Mouse (Mus musculus) gonadal fat pad, adult 2 months (tissue): ENCODE measurements around the gene Gm20388. TPM values are rescaled to one million over a fixed set of nuclear protein-coding genes. Genes with fewer than 3 reads are reported as not detected.

Experiments
- DNase-seq: peaks from one replicate; pipeline ENCODE4 v3.0.0-alpha.2; 2012; ENCODE audit warnings: low read depth
- polyA plus RNA-seq: library from polyadenylated mRNA; depleted of rRNA; stranded (reverse); fragments of >200 nt; gene quantifications from 2 replicates; pipeline ENCODE4 v1.2.3, GENCODE M21; 2012

Gm20388 gene
- polyA plus RNA-seq, 1 experiment: 119 TPM

- DNase-seq: no peak
Measured at GRCm38 (mm10) chr8:120543416-120544055, 632.9 kb downstream of the Gm20388 start.

GRCm38 (mm10) chr8:120544155-120544554, 633.5 kb downstream of the Gm20388 start:
- no peak for DNase-seq

DNA sequence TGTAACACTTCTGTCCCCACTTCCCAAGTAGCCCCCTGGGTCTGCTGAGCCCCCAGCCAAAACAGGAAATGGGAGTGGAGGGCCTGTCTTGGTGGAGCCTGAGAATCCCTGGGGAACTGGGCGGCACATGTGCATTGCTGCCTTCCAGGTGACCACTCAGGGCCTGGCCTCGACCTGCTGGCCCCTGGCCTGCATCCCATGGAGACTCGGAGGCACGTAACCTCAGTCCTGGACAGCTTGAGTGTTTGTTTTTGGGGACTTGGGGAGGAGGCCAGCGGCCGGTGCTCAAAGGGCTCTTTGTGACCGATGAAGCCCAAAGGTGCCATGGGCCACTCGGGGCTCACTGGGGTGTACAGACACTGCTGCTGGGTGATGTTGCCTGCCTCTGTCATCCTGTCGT, 636.9 kb downstream of the Gm20388 start:
- DNase-seq: no peak

DNA sequence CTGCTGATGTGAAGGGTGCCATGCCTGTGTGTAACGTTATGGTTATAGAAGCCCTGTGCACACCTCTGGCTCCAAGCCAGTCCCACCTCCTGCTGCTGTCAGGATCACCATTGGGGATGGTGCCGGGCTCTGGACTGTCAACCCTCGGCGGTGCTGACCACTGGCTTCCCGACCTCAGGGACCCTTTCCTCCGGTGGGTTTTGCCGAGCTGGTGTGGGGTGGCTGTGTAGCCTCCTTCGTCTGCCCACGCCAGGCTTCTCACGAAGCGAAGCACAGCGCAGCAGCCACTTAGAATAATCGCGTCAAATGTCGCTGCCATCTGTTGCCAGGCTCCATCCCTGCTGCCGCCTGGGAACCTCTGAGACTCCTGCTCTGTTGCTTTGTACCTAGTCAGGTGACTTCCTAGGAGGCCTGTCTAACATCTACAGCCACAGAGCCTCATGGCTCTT, 637.7 kb downstream of the Gm20388 start:
- no peak for DNase-seq

DNA sequence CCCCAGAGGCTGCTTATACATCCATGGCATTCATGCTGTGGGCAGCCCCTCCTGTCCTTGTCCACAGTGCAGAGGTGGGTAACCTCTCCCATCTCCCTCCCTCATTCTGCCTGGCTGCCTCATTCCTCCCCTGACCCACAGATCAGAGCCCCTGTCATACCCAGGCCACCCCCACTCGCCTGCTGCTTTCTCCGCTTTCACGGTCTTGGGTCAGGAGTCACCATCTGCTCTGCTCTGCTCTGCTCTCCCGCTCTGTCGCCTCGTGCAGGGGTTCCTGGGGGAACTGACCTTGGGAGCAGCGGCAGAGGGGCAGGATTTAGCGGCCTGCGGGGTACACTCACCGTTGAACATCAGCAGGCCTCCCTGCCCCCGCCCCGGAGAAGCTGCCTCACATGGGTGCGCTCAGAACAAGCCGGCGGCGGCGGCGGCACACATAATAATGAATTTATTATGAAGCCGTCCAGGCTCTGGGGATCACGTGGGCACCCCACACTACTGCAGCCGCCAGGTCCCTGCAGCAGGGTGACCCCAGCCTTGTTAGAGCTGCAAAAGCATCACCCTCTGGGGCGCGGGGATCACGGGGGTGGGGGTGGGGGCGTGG, 638.8 kb downstream of the Gm20388 start:
- DNase-seq: no peak

- DNase-seq: no peak
Measured at GRCm38 (mm10) chr8:120549922-120550321, 639.3 kb downstream of the Gm20388 start.

- no peak for DNase-seq
Measured at GRCm38 (mm10) chr8:120550430-120550829, 639.8 kb downstream of the Gm20388 start.

DNA sequence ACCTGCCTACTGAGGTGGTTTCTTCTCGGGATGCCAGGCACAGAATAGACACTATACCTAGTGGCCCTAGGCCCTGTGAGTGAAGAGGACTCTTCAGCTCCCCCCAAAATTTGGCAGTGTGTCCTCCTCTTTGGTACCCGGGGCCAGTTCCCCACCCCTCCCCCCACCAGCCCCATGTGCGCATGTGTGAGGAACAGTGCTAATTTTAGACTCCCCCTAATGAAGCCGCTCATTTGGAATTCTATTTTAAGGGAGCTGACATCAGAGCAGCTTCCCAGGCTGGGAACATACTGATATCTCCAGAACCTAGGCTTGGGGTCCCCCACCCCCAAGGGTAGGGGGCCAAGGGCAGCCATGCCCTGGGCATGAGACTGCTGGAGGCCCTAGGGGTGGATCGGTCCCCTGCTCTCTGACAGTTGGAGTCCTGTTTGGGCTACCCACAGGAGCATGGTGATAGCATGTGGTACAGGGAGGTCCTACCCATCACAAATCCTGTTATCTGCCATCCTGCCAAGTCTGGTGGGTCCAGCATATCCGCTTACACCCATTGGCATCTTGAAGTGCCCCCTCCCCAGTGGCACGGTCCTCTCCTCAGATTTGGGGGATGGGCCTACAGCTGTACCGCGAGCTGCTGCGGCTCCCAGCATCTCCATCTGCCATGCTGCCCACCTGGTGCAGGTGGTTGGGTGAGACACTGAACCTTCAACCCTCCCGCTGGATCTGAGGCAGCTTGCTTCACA, 640.5 kb downstream of the Gm20388 start:
- no peak for DNase-seq

DNA sequence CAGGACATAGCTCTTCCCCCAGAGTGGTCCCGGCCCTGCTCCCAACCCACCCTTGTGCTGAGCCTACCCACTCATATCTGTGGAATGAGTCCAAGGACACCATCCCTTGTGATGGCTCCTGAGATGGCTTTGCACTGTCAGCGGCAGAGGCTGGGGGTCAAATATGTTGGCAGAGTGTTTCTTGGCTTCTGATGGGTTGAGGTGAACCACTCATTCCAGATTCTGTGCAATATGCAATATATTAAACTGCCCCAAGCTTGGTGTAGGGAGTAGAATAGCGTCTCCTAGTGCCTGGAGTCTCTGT, 641.0 kb downstream of the Gm20388 start:
- no peak for DNase-seq

DNA sequence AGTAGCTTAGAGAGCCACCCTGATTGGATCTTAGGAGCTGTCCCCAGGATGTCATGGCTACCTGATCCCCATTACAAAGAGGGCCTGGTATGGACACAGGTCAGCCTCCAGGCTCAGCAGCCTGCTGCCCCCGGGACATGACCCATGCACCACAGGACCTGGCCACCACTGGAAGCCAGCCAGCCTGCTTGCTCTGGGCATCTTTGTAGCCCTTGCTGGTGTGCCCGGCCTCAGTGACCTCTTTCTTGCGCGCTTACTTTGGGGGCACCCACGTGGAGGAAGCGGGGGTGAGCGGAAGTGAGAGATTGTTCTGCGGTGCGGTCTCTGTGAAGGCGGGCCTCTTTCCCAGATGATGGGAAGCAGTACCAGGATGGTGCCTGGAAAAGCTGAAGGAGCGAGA, 641.9 kb downstream of the Gm20388 start:
- no peak for DNase-seq

DNA sequence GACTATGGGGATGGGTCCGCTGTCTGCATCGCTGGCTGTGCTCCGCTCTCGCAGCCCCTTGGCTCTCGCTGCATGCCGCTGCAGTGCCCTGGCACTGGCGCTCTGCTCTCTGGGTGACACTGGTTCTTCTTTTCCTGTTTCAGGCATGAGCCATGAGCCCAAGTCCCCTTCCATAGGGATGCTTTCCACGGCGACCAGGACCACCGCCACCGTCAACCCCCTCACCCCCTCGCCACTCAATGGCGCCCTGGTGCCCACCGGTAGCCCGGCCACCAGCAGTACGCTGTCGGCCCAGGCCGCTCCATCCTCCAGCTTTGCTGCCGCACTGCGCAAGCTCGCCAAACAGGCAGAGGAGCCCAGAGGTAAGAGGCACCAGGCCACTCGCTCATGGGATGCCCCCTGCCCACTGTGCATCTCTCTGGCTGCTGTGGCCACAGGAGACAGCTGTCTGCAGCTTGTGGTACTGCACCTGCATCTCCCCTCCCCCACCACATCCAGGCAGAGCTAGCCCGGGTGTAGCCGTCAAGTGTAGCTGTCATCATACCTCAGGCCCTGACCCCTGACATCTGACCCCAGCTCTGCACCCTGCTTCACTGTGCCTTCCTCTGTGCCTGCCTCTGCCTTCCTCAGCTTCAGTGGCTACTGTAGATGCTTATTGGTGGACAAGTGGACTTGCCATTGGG, 642.9 kb downstream of the Gm20388 start:
- DNase-seq: no peak

DNA sequence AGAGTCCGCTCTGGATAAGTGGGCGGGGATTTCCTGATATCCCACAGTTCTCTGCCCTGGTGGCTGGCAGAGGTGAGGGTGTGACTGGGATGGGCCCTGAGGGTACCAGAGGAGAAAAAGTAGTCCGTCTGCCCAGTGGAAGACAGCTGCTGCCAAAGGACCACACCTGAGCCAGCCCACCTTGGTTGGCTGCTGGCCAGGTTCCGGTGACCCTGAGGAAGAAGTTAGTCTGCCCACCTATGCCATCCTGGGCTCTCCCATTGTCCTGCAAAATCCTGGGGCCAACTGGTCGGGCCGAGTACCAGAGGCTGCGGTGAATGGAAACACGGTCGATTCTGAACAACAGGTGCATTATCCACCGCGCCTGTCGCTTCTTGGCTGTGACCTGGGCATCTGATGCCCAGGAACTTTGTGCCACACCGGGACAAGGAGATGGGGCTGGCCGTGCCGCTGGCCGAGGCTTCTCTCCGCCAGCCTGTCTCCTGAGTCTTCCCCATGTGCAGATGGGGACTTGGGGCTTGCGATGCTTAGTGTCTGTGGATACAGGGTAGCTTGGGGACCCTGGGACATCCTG, 643.9 kb downstream of the Gm20388 start:
- DNase-seq: no peak

GRCm38 (mm10) chr8:120556198-120556892, 645.7 kb downstream of the Gm20388 start:
- DNase-seq: no peak

GRCm38 (mm10) chr8:120557170-120557965, 646.7 kb downstream of the Gm20388 start:
- DNase-seq: no peak

- DNase-seq: no peak
Measured at GRCm38 (mm10) chr8:120558162-120558561, 647.5 kb downstream of the Gm20388 start.

GRCm38 (mm10) chr8:120559654-120560053, 649.0 kb downstream of the Gm20388 start:
- no peak for DNase-seq

GRCm38 (mm10) chr8:120560535-120560934, 649.9 kb downstream of the Gm20388 start:
- DNase-seq: no peak

- no peak for DNase-seq
Measured at GRCm38 (mm10) chr8:120561539-120562435, 651.1 kb downstream of the Gm20388 start.

DNA sequence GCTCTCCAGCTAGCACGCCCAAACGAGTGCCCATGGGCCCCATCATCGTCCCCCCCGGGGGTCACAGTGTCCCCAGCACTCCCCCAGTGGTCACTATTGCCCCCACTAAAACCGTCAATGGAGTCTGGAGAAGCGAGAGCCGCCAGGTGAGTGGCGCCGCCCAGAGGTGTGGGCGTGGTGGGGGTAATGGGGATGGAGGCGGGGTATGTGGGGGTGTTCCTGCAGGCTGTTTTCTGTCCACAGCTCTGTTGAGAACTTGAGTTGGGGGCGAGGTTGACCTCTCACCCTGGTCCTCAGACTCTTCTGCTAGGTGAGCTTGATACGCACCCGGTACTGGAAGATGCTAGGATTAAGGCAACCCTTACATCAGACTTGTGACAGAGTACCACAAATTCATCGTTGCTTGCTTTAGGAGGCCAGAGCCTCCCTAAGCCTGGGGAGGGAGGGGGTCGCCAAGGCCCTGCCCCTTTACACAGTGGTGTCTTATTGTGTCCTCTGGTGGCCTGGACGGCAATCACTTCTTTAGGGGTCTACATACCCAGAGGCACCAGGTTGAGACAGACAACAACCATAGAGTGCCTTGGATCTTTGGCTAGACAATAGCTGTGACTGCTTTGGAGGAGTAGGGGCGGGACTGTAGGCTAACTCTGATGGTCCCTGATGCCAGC, 652.2 kb downstream of the Gm20388 start:
- no peak for DNase-seq
